Mouse (Mus musculus) cerebellum, adult 11-12 months (tissue): ENCODE measurements around the gene Gm3147.
"Not testable (repeated sequence)": the region's sequence is repeated elsewhere in the genome, so short reads cannot be mapped to it uniquely, and the experiment has no call there.

Experiments used
- DNase-seq: peaks from one replicate; pipeline ENCODE4 v3.0.0; 2022

Gene Gm3147

GRCm38 (mm10) chr5:94616242-94616641 is at the start of gene Gm3147:
Gene Gm3147, minus strand, starts transcription at chr5:94616342.
- DNase-seq: not testable (repeated sequence)

DNA sequence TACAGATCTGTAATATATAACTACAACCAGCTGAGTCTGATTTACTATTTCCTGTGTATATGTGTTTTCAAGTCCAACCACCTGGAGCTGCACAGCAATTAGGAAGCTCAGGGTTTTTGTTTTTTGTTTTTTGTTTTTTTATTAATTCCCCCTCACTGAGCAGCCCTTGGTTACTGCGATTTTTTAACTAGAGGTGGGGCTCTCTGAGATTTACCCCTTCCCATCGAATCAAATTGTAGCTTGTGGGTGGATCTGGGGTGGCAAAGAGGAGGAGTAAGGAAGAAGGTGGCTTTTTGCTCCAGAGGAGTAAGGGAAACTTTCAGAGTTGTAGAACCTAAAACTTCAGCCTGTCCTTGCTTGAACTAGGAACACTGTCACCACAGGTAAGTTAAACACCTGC is 31.9 kb upstream of the Gm3147 start, which contains the start of gene Gm6205:
Gm6205 (plus strand) TSS at position 301 of the 400 bp plus-strand sequence.
- DNase-seq: not testable (repeated sequence)

- not testable (repeated sequence) for DNase-seq
Measured at GRCm38 (mm10) chr5:94623679-94624078, 7.5 kb upstream of the Gm3147 start, which contains the start of gene Gm6509. Gene Gm6509, plus strand, starts transcription at chr5:94623979.
